Mouse (Mus musculus): ENCODE results near the gene Mogat2. TPM values are rescaled to one million over a fixed set of nuclear protein-coding genes. Genes with fewer than 3 reads are reported as not detected.

The Mogat2 gene
- total RNA-seq, 1 experiment from 2014 or later = 0.46 TPM

DNA sequence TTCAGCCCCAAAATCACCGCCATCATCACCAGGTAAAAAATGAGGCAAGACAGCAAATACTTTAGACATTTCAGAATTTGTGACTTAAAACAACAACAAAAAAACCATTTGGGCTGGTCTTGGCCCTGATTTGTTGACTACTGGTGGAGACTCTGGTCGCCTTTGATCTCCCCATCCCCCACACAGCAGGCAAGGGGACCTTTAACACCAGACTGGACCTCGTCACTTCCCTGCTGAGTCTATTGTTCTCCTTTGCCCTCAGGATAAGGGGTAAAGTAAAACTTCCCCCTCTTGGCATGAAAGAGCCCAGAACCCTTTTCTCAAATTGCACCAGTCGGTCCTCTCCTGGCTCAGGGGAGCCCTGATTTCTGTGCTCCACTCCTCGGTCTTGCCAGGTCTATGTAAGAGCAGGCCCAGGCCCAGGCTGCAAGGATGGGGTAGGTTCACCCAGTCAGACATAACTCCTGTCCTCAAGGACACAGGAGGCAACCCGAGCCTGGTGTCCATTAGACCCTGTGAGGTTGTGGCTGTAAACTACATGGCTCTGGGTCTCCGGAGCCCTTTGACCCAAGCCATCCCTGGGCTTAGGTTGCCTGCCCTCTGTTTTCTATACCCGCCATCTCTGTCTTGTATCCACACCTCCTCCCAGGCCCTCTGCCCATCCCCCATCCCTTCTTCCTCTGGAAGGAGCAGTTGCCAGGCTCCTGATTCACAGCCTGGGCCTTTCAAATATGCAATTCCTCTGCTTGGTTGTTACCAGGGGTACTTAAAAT, 1.3 kb downstream of the Mogat2 start:
- ATAC-seq (replicated peaks; ENCODE audit: low read depth, poor library complexity, severe bottlenecking) = no peak

DNA sequence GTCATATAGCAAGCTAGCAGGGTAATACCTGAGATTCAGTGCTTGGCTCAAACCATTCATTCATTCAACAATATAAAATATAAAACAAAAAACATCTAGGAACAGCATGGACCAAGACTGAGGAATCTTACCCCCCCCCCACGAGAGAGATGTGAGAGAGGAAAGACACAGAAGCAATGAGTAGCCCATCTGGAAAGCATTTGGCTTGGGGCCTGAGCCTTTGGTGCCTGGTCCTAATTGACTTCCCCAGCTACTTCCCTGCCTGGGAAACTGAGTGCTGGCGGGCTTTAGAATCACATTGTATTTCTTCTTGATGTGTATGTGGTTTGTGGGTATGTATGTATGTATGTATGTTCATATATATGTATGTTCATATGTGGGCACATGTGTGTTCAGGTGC, 2.8 kb downstream of the Mogat2 start:
- no peak for ATAC-seq (replicated peaks; ENCODE audit: low read depth, poor library complexity, severe bottlenecking)

DNA sequence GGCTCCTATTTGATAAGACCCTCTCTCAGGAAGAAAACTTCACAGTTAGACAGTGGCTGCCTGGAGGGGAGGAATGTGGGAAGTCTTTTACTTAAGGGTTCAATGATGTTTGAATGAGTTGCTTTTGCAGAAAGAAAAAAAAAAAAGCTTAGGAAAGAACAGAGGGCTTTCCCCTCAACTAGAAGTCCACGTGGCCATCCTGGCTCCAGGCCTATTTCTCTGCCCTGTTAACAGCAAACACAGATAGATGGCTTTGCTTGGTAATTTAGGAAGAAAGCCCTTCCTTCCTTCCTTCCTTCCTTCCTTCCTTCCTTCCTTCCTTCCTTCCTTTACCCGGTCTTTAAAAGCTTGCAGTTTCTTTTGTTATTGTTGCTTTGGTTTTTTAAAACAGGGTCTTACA, 3.5 kb downstream of the Mogat2 start:
- no peak for ATAC-seq (replicated peaks; ENCODE audit: low read depth, poor library complexity, severe bottlenecking)

DNA sequence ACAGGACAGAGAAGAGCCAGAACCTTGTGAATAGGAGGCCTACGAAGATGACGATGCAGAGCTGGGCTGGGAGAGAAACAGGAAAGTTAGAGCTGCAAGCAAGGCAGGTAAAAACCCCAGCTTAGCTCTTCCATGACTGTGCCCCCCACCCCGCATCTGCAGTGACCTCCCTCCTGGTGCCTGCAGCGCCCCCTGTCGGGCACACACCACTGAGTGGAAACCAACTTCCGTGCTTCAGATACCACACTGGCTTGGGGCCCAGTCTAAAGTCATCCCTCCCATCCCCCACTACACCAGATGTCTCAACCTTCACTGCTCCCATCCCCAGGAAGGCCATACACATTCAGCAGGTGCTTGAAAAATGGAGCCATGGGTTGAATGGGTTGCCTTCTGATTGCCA, 5.8 kb downstream of the Mogat2 start:
- no peak for ATAC-seq (replicated peaks; ENCODE audit: low read depth, poor library complexity, severe bottlenecking)

DNA sequence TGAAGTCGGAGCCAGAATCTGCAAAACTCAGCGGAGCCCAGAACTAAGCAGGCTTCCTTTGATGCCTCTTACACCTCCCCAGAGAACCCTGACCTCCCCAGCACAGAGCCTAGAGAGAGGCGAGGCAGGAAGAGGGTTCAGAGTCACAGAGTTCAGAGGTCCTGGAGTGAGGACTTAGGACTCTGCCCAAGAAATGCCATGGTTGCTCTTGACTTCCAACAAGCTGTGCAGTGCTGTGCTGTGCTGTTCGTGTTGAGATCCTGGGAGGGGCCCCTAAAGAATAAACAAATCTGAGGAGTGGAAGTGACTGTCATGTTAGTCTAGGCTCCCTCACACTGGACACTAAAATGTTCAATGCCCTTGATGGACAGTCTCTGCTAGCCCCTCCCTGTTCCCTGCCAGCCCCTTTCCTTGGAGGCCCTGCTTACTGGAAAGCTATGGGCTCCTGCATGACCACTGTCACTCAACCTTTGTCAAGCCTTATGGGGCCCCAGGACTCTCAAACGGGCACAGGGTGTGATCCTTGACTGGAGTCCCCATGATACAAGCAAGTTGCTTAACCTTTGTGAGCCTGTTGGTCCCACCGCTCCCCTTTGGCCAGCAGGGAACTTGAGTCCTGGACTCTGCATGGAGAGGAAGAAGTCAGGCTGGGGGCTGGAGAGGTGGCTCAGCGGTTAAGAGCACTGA, 8.2 kb downstream of the Mogat2 start:
- no peak for ATAC-seq (replicated peaks; ENCODE audit: low read depth, poor library complexity, severe bottlenecking)

DNA sequence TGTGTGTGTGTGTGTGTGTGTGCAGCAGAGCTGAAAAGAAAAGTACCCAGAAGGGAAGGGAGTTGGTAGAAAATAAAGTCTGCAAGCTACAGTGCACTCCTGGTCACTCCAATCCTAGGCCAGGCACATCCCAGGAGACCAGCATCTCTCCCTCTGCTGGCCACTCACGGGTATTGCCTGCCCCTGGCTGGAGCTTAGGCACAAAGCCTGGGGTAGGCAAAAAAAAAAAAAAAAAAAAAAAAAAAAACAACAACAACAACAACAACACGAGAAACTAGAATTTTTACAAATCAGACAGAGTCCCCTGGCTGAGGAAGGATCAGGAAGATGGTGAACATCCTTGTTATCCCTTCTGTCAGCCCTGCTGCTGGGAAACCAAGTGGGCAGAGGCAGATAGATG, 9.0 kb downstream of the Mogat2 start:
- peak; percentile 76; the same call in 1 of the 2 replicates for ATAC-seq (replicated peaks; ENCODE audit: low read depth, poor library complexity, severe bottlenecking)

DNA sequence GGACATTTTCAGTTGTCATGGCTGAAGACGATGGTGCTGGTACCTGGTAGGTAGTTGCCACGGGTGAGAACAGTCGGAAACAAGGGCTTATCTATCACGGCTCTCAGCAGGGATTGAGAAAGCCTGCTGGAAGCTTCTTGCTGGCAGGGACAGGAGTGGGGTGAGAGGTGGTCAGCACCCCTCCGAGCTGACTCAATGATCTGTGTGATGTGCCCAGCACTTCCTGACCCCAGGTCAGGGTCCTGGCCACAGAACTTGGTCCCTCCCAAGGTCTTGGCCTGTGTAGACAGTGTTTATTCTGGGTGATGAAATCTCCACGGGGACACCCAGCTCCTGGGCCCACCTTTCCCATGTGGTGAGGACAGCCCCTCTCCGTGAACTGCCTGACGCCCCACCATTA, 9.6 kb downstream of the Mogat2 start:
- no peak for ATAC-seq (replicated peaks; ENCODE audit: low read depth, poor library complexity, severe bottlenecking)

DNA sequence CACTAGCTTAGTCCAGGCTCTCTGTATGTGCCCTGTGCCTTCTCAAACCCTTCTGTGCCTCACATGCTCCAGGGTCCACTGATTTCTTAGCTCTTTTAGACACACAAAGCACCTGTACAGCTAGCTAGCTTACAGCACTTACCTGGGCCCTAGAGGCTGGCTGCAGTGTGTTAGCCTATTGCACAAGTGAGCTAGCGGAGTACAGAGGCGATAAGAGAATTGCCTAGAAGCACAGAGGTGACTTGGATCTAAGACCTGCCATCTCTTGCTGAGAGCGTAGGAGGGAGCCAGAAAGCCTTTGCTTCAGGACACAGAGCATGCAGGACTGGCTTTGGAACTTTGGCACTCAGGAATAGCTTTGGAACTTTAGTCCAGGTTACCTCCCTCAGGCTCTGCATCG, 11.2 kb downstream of the Mogat2 start:
- no peak for ATAC-seq (replicated peaks; ENCODE audit: low read depth, poor library complexity, severe bottlenecking)

DNA sequence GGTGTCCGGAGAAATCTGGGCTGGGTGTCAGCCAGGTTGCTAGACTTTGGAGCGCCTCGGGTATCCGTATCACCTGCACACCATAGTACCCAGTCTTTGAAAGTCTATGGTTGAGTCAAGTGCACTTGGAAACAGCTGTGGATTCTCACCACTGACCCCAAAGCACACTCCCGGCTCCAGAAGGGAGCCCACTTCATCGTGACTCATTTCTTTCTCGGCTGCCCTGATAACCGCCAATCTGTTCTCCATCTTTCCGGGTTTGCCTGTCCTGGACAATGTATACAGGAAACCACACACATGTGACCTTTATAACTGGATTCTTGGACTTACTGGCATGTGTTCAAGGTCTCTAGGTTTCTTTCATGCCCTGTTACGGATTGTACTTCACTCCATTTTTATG, 11.8 kb downstream of the Mogat2 start:
- ATAC-seq (replicated peaks; ENCODE audit: low read depth, poor library complexity, severe bottlenecking) = no peak

DNA sequence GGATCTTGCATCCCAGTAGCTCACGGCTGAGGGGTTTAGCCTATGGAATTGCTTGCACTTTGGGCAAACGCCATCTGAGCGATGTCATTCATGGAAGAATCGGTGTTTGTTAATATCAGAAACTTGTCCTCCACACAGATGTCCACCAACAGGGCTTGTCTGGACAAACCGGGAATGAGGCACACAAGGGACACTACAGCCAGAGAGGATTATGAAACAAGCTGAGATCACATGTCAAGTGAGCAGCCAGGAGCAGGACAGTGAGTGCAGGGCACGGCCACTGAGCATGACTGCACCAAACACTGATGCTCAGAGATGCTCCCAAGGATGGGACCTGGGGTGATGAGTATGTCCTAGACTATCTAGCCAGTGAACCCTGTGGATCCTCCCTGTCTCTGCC, 13.0 kb downstream of the Mogat2 start:
- no peak for ATAC-seq (replicated peaks; ENCODE audit: low read depth, poor library complexity, severe bottlenecking)

DNA sequence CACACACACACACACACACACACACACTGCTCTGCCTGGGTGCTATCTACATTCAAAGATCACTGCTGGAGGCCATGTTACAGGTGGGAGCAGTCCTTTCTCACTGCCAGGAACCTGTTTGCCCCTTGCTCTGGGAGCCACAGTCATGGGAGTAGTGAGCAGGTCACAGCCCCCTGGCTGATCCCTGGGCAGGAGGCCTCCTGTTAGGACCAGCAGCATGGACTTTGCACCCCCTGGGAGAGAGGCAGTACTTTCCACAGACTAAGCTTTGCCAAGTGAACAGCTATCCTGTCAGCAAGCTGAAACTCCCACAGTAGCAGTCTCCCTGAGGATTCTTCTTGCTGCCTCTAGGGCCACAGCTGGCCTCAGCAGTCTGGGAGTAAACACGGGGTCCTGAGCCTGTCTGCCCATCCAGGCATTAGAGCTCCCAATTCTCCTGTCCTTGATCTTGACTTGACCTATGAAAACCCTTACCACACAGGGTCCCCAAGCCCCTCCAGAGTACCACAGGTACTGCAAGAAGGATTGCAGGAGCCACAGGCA, 13.7 kb downstream of the Mogat2 start:
- ATAC-seq (replicated peaks; ENCODE audit: low read depth, poor library complexity, severe bottlenecking) = no peak

DNA sequence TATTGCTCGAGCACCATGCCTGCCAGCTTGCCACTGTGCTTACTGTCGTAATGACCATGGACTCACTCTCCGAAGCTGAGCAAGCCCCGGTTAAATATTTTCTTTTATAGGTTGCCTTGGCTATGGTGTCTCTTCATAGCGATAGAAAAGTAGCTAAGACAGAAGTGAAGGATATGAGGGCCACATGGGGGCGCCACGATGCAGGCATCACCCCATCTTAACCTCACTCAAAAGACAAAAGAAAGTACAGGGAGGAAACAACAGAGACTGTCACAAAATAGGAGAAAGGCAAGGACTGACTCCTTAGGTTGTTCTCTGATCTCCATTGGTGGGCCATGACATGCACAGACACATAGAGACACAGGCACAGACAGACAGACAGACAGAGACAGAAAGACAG, 14.2 kb downstream of the Mogat2 start:
- no peak for ATAC-seq (replicated peaks; ENCODE audit: low read depth, poor library complexity, severe bottlenecking)

DNA sequence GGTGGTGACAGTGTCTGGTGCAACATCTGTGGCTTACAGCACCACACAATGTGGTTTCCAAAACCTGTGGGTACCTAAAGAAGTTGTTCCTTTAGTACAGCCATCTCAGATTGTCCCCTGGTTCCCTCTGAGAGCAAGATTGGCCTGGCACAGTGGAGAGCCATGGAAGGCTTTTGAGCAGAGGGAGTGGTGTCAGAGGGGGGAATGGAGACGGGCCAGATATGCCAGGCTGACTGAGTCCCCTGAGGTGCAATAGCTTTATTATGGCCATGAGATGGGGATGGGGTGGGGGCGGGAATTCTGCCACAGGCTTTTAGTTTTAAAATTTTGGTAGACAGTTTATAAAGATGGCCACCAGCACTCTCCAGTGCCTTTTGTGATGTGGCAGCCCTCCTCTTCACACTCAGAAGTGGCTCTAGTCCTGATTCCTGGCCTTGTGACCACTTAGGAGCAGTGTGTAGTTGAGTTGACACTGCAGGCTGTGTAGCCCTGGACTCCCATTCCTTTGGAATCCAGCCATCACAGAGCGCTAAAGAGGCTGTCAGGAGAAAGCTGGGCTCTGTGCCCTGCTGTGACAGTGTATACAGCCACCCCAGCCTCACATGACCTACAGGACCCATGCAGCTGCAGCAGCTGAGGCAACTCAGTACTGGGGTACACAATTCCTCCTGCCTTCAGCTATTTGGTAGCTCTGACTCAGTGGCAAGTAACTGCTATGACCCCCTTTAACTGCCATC, 20.9 kb downstream of the Mogat2 start:
- no peak for ATAC-seq (replicated peaks; ENCODE audit: low read depth, poor library complexity, severe bottlenecking)

DNA sequence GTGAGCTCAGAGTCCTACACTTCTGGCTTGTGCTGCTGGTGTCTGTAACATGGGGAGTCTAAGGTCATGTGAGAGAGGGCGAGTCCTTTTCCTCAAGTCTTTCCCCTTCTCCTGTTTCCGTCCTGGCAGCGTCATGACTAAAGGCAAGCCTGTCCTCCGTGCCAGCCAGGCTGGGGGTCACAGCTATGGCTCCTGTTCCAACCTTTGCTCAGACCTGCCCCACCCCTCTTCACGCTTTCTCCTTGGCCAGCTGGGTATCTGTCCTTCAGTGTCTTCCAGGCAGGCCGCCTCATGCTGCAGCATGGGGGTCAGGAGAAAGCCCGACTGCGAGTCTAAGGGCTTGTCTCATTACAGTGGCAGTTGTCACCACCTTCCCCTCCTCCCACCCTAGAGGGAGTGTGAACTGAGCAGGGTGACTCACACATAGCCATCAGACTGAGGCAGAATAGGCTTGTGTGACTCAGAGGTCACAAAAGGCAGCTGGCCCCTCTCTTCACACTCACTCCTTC, 23.0 kb downstream of the Mogat2 start:
- no peak for ATAC-seq (replicated peaks; ENCODE audit: low read depth, poor library complexity, severe bottlenecking)

DNA sequence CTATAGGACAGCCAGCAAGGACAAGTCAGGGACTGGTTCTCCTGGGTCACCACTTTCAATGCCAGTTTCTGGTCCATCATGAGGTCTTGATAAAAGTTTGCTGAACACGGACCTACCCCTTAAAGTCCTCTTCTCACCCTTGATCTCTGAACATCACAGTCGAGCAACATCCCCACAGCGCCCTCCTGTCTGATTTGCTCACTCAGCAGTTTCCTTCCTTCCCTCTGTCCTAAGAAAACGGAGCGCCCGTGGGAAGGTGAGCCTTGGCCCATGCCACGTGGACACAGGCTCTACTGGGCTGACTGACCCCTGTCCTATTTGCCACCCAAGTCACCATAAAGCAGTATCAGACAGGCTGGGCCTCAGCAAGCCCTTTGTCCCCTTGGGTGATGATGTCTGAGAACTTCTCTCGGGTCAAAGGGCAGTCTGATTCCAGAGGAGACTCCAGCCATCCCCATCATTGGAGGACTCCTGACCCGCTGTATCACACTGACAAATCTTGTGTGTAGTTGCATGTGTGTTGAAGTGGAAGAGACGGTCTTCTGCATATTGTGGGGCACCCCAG, 23.7 kb downstream of the Mogat2 start:
- no peak for ATAC-seq (replicated peaks; ENCODE audit: low read depth, poor library complexity, severe bottlenecking)

DNA sequence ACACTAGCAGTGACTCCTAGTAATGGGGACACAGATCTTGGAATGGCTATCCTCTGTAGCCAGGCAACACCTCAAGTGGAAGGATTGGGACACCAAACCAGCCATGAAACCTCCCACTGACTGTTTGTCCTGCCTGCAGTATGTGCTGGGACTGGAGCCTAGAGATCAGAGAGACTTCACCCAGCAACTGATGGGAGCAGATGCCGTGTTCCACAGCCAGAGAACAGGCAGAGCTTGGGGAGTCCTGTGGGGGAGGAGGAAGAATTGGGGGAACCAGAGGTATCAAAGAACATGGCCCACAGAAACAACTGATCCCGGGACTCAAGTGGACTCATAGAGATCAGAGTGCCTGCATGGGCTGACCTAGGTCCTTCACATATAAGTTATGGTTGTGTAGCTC, 24.7 kb downstream of the Mogat2 start:
- ATAC-seq (replicated peaks; ENCODE audit: low read depth, poor library complexity, severe bottlenecking) = no peak

DNA sequence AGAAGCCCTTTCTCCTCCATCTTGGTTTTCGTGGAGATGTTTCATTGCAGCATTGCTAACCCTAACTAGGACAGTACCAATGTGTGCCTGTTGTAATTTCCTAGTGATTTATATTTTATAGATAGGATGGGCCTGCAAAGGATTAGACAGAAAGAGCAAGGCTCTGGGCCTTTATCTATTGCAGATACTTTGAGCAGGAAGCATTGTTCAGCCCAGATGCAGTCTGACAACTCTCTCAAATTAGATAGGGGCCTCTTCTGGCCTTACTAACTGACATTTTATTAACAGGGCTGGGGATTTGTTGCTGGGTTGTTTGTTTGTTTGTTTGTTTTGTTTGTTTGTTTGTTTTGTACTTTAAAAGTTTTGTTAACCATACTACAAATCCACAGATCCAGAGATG, 25.4 kb downstream of the Mogat2 start:
- no peak for ATAC-seq (replicated peaks; ENCODE audit: low read depth, poor library complexity, severe bottlenecking)

DNA sequence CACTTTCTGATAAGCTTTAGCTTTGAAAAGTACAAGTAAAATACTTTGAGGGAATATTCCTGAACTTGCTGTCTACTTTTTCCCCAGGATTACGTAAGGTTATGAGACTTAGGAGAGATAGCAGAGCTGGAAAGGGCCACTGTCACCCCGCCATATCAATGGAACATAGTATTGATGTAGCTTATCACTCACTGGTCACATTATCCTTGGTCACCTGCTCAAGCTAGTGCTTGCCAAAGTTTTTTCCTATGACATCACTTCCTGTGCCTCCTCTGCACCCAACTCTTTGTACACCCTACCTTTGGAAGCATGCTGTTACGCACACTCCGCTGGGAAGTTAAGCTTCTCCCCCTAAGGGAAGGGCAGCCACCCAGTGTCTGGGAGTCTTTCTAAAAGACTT, 29.7 kb downstream of the Mogat2 start:
- ATAC-seq (replicated peaks; ENCODE audit: low read depth, poor library complexity, severe bottlenecking) = no peak

DNA sequence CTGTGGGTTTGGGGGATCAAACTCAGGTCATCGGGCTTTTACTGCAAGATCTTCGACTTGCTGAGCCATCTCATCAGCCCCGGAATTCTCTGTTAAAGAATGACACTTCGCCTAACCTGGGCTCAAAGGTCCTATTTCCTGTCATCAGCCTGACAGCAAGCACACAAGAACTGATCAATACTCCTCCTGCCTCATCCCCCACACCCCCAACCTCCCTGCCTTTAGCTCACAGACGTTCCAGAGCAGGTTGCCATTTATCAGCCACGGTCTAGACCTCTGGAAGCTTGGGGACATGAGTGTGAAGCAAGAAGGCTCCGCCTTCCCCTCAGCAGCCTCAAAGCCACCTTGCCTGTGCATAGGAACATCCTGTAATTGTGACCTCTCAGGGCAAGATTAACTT, 32.1 kb downstream of the Mogat2 start:
- no peak for ATAC-seq (replicated peaks; ENCODE audit: low read depth, poor library complexity, severe bottlenecking)

DNA sequence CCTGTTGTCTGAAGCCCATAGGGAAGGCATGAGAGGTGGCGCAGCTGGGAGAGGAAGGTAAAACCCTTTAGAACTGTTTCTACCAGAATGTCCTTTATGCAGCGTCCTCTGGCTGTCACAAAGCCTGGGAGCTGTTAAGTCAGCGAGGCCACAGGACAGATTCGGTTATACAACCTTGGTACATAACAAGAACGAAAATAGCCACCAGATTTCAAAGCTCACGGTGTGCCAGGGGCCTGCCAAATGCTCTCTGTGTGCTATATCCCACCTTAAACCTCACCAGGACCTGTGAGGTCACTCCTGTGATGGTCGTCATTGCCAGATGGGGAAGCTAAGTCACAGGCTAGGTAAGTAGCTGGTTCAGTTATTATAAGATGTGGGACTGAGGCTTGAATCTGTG, 36.3 kb downstream of the Mogat2 start:
- ATAC-seq (replicated peaks; ENCODE audit: low read depth, poor library complexity, severe bottlenecking) = no peak
